Comparison of ENCODE assay signal across 23 mouse cellular contexts in the genomic region with DNA sequence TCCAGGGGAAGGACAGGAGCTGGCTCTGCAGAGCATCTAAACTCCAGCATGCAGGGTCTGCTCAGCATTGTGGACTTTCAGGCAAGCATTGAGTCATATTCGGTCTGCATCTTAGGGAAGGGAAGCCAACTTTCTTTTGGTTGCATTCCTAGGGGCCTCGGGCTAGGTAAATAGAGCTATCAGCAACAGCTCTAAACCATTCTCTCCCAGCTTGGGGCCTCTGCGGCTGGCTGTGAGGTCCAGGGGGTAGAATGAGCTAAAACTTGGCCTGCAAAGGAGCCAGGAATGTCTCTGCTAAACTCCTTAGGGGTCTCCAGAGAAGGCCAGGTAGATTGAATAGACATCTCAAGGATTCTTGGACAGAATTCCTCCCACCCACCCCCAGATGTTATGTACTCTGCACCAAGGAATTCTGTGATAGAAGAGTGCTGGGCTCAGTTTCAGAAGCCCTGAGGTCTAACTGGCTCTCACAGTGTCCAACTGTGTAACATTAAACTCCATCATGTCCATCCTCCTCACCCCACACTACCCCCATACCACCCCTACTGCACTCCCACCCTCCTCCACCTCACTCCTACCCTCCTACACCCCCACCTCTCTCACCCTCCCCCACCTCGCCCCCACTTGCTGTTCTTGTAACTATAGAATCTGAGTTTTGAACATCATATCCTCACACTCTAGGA. TPM values are rescaled to one million over a fixed set of nuclear protein-coding genes. Genes with fewer than 3 reads are reported as not detected.
DNase-seq lines count a peak whose midpoint lies in the region; ATAC-seq and TF ChIP-seq lines count a peak whose summit lies in the region.
"Had no signal": no experiment of that assay in that cellular context is flagged by ENCODE, and none has a peak within 500 bp of the region (broad histone marks: within the 10 kb centered on the region; RNA-seq: fewer than 3 reads in every experiment).

No protein-coding gene starts in this region.

- 0 out of 2 replicates have a peak, but pooled peaks cover 15% of the 10 kb centered on the region for H3K27me3 ChIP-seq in heart, embryonic 13.5 days (replicated peaks)
- no peaks in the 10 kb centered on the region for H3K27me3 ChIP-seq in heart, embryonic 11.5 days (ENCODE audit: control insufficient read depth, insufficient read depth, low read length)
- no peaks in the 10 kb centered on the region for H3K27me3 ChIP-seq in lung, embryonic 14.5 days (ENCODE audit: insufficient read depth, low read length)
- H3K27me3 ChIP-seq in embryonic facial prominence, embryonic 15.5 days, result no peaks in the 10 kb centered on the region
- no peaks in the 10 kb centered on the region for H3K27me3 ChIP-seq in stomach, postnatal 0 days (ENCODE audit: control insufficient read depth, insufficient read depth, low read length)
- H3K27me3 ChIP-seq: hindbrain, embryonic 13.5 days; midbrain, embryonic 13.5 days; neural tube, embryonic 15.5 days had no signal

- no peak overlapping the region for H3K4me2 ChIP-seq in heart, embryonic 13.5 days
- no peak overlapping the region for H3K4me2 ChIP-seq in heart, embryonic 11.5 days
- H3K4me2 ChIP-seq in lung, embryonic 14.5 days, result no peak overlapping the region
- H3K4me2 ChIP-seq in embryonic facial prominence, embryonic 15.5 days (replicated peaks), result no peak overlapping the region
- no peak overlapping the region for H3K4me2 ChIP-seq in stomach, postnatal 0 days (replicated peaks; ENCODE audit: low read depth)
- H3K4me2 ChIP-seq: hindbrain, embryonic 13.5 days; liver, embryonic 13.5 days; midbrain, embryonic 13.5 days; neural tube, embryonic 15.5 days had no signal

- 27% methylated on average over 4 of the region's 4 CpGs for WGBS in heart, embryonic 13.5 days
- WGBS in heart, embryonic 11.5 days (ENCODE audit: insufficient replicate concordance), result 32% methylated on average over 4 of the region's 4 CpGs
- 28% methylated on average over 4 of the region's 4 CpGs for WGBS in lung, embryonic 14.5 days
- 45% methylated on average over 4 of the region's 4 CpGs for WGBS in embryonic facial prominence, embryonic 15.5 days
- 28% methylated on average over 4 of the region's 4 CpGs for whole genome bisulfite sequencing in stomach, postnatal 0 days

- peak; percentile 61 for DNase-seq in lung, embryonic 14.5 days
- no peak for DNase-seq in lung, postnatal 4 days
- DNase-seq in stomach, postnatal 0 days (ENCODE audit: low spot score), result peak; percentile 34
- no peak for DNase-seq in adrenal gland, adult 8-10 months
- DNase-seq: cerebellum, adult 9-11 months; forebrain, postnatal 0 days; gastrocnemius, adult 2 months; heart, adult 18-20 months; heart, postnatal 14 days; kidney, adult 11 months; layer of hippocampus, postnatal 36 days; liver, embryonic 13.5 days; lung, postnatal 36 days; right cerebral cortex, postnatal 25 days; thymus, postnatal 4 days had no signal

- H3K9ac ChIP-seq in heart, embryonic 13.5 days, result no peak overlapping the region
- no peak overlapping the region for H3K9ac ChIP-seq in heart, embryonic 11.5 days (ENCODE audit: low read depth, low read length)
- no peak overlapping the region for H3K9ac ChIP-seq in lung, embryonic 14.5 days
- no peak overlapping the region for H3K9ac ChIP-seq in embryonic facial prominence, embryonic 15.5 days
- no peak overlapping the region for H3K9ac ChIP-seq in stomach, postnatal 0 days (ENCODE audit: low read length)
- H3K9ac ChIP-seq: forebrain, postnatal 0 days; hindbrain, embryonic 13.5 days; liver, embryonic 13.5 days; midbrain, embryonic 13.5 days; neural tube, embryonic 15.5 days had no signal

- H3K27ac ChIP-seq in heart, embryonic 13.5 days (replicated peaks), result 0 out of 2 replicates have a peak overlapping the region, but pooled peaks have one; percentile 20
- H3K27ac ChIP-seq in heart, embryonic 11.5 days (ENCODE audit: low read depth, low read length), result no peak overlapping the region
- H3K27ac ChIP-seq in lung, embryonic 14.5 days (ENCODE audit: low read depth), result peak overlapping the region; percentile 72
- H3K27ac ChIP-seq in embryonic facial prominence, embryonic 15.5 days (replicated peaks), result no peak overlapping the region
- H3K27ac ChIP-seq in stomach, postnatal 0 days (replicated peaks), result no peak overlapping the region
- H3K27ac ChIP-seq: gastrocnemius, adult 2 months; hindbrain, embryonic 13.5 days; liver, embryonic 13.5 days; midbrain, embryonic 13.5 days; neural tube, embryonic 15.5 days had no signal

- H3K36me3 ChIP-seq in heart, embryonic 13.5 days, result no peaks in the 10 kb centered on the region
- H3K36me3 ChIP-seq in heart, embryonic 11.5 days (ENCODE audit: control insufficient read depth, insufficient read depth, low read length), result no peaks in the 10 kb centered on the region
- no peaks in the 10 kb centered on the region for H3K36me3 ChIP-seq in lung, embryonic 14.5 days (ENCODE audit: insufficient read depth)
- no peaks in the 10 kb centered on the region for H3K36me3 ChIP-seq in embryonic facial prominence, embryonic 15.5 days
- H3K36me3 ChIP-seq in stomach, postnatal 0 days (ENCODE audit: control insufficient read depth, insufficient read depth, low read length), result no peaks in the 10 kb centered on the region
- H3K36me3 ChIP-seq: midbrain, embryonic 13.5 days; neural tube, embryonic 15.5 days had no signal

- no peak for TF ChIP-seq CTCF in lung, embryonic 14.5 days (IDR thresholded peaks at IDR 0.05; ENCODE audit: low read depth)
- TF ChIP-seq CTCF in stomach, postnatal 0 days (IDR thresholded peaks at IDR 0.05; ENCODE audit: low read depth), result no peak

- ATAC-seq in heart, embryonic 13.5 days (ENCODE audit: extremely low read depth, insufficient number of reproducible peaks, low FRiP score, low TSS enrichment), result no peak
- ATAC-seq in heart, embryonic 11.5 days (replicated peaks; ENCODE audit: insufficient number of reproducible peaks, low FRiP score, low TSS enrichment), result no peak
- peak; percentile 66; the same call in 1 of the 2 replicates for ATAC-seq in lung, embryonic 14.5 days (ENCODE audit: insufficient read depth)
- ATAC-seq in embryonic facial prominence, embryonic 15.5 days (ENCODE audit: insufficient number of reproducible peaks, low FRiP score, low TSS enrichment, low read depth), result peak; percentile 67
- peak; percentile 65; the same call in 1 of the 2 replicates for ATAC-seq in stomach, postnatal 0 days (ENCODE audit: low FRiP score, low TSS enrichment)
- ATAC-seq: forebrain, postnatal 0 days; midbrain, embryonic 13.5 days had no signal

- peaks cover 13% of the 10 kb centered on the region for H3K4me1 ChIP-seq in heart, embryonic 13.5 days
- peaks cover 6% of the 10 kb centered on the region for H3K4me1 ChIP-seq in heart, embryonic 11.5 days (ENCODE audit: control insufficient read depth, insufficient read depth, low read length)
- peaks cover 4% of the 10 kb centered on the region; the same call in 1 of the 2 replicates for H3K4me1 ChIP-seq in lung, embryonic 14.5 days (ENCODE audit: insufficient read depth)
- no peaks in the 10 kb centered on the region for H3K4me1 ChIP-seq in embryonic facial prominence, embryonic 15.5 days
- H3K4me1 ChIP-seq in stomach, postnatal 0 days (replicated peaks; ENCODE audit: control insufficient read depth, insufficient read depth), result no peaks in the 10 kb centered on the region
- H3K4me1 ChIP-seq: hindbrain, embryonic 13.5 days; midbrain, embryonic 13.5 days had no signal

- H3K4me3 ChIP-seq in heart, embryonic 13.5 days, result no peak overlapping the region
- no peak overlapping the region for H3K4me3 ChIP-seq in heart, embryonic 11.5 days (ENCODE audit: low read depth, low read length)
- no peak overlapping the region for H3K4me3 ChIP-seq in lung, embryonic 14.5 days (ENCODE audit: low read depth, low read length)
- H3K4me3 ChIP-seq in embryonic facial prominence, embryonic 15.5 days (replicated peaks), result no peak overlapping the region
- no peak overlapping the region for H3K4me3 ChIP-seq in stomach, postnatal 0 days (ENCODE audit: low read depth, low read length)
- H3K4me3 ChIP-seq: erythroblast, embryonic 14.5 days; gastrocnemius, adult 2 months; hindbrain, embryonic 13.5 days; liver, embryonic 13.5 days; midbrain, embryonic 13.5 days; myocyte; neural tube, embryonic 15.5 days had no signal

- no peak for TF ChIP-seq EP300 in stomach, postnatal 0 days (optimal IDR thresholded peaks at IDR 0.05)

- no peaks in the 10 kb centered on the region for H3K9me3 ChIP-seq in heart, embryonic 13.5 days
- no peaks in the 10 kb centered on the region for H3K9me3 ChIP-seq in heart, embryonic 11.5 days (replicated peaks; ENCODE audit: control insufficient read depth, low read length)
- no peaks in the 10 kb centered on the region for H3K9me3 ChIP-seq in lung, embryonic 14.5 days (ENCODE audit: low read depth, low read length)
- H3K9me3 ChIP-seq in embryonic facial prominence, embryonic 15.5 days (replicated peaks), result no peaks in the 10 kb centered on the region
- H3K9me3 ChIP-seq in stomach, postnatal 0 days (ENCODE audit: control insufficient read depth, low read length), result no peaks in the 10 kb centered on the region
- H3K9me3 ChIP-seq: hindbrain, embryonic 13.5 days; liver, embryonic 13.5 days; midbrain, embryonic 13.5 days; neural tube, embryonic 15.5 days had no signal

RNA-seq across cellular contexts. Expression of a gene that starts 13.8 kb away (rescaled TPM):
- 2.1 and 3.0 TPM in 2 replicates for polyA plus RNA-seq in heart, embryonic 13.5 days (2015; fragmentation: Nextera tagmentation; extraction: Ambion mirVana)
- 1.8 and 3.0 TPM in 2 replicates for polyA plus RNA-seq in heart, embryonic 11.5 days (2014; fragmentation: Nextera tagmentation; extraction: Ambion mirVana)
- polyA plus RNA-seq in lung, embryonic 14.5 days (2014; fragmentation: Nextera tagmentation; extraction: Ambion mirVana), result 2.5 and 3.2 TPM in 2 replicates
- polyA plus RNA-seq in embryonic facial prominence, embryonic 15.5 days (2015; fragmentation: Nextera tagmentation; extraction: Ambion mirVana), result 7.5 and 7.8 TPM in 2 replicates
- polyA plus RNA-seq in stomach, postnatal 0 days (2015; fragmentation: Nextera tagmentation; extraction: Ambion mirVana), result 0.92 and 1.1 TPM in 2 replicates
- total RNA-seq in adrenal gland, adult 8-10 months (2022), result under 1 TPM; 0.10 to 0.89 (median 0.36) TPM

RNA-seq across cellular contexts. Expression of a gene that starts 43.7 kb away (rescaled TPM):
- 3.5 and 3.6 TPM in 2 replicates for polyA plus RNA-seq in heart, embryonic 13.5 days (2015; fragmentation: Nextera tagmentation; extraction: Ambion mirVana)
- 1.1 and 1.6 TPM in 2 replicates for polyA plus RNA-seq in heart, embryonic 11.5 days (2014; fragmentation: Nextera tagmentation; extraction: Ambion mirVana)
- 8.2 and 8.7 TPM in 2 replicates for polyA plus RNA-seq in lung, embryonic 14.5 days (2014; fragmentation: Nextera tagmentation; extraction: Ambion mirVana)
- 8.3 and 10.0 TPM in 2 replicates for polyA plus RNA-seq in embryonic facial prominence, embryonic 15.5 days (2015; fragmentation: Nextera tagmentation; extraction: Ambion mirVana)
- 3.6 and 3.7 TPM in 2 replicates for polyA plus RNA-seq in stomach, postnatal 0 days (2015; fragmentation: Nextera tagmentation; extraction: Ambion mirVana)
- 1 to 10 TPM; 2.6 to 7.4 (median 5.1) TPM for total RNA-seq in adrenal gland, adult 8-10 months (2022)
- polyA plus RNA-seq: erythroblast, embryonic 14.5 days had no signal

Comparison
In these comparisons a context has a peak if more than half of its experiments do, and no peak if none do; other contexts are left out.
1. H3K27ac ChIP-seq: peak in heart, embryonic 13.5 days (single experiment) and lung, embryonic 14.5 days (single experiment); none in heart, embryonic 11.5 days (single experiment), embryonic facial prominence, embryonic 15.5 days (single experiment) and stomach, postnatal 0 days (single experiment).
2. DNase-seq: peak in lung, embryonic 14.5 days (single experiment) and stomach, postnatal 0 days (single experiment); none in lung, postnatal 4 days (0 of 2) and adrenal gland, adult 8-10 months (single experiment).
3. ATAC-seq: peak in lung, embryonic 14.5 days (single experiment), embryonic facial prominence, embryonic 15.5 days (single experiment) and stomach, postnatal 0 days (single experiment); none in heart, embryonic 13.5 days (single experiment) and heart, embryonic 11.5 days (single experiment).